In the genomic region with DNA sequence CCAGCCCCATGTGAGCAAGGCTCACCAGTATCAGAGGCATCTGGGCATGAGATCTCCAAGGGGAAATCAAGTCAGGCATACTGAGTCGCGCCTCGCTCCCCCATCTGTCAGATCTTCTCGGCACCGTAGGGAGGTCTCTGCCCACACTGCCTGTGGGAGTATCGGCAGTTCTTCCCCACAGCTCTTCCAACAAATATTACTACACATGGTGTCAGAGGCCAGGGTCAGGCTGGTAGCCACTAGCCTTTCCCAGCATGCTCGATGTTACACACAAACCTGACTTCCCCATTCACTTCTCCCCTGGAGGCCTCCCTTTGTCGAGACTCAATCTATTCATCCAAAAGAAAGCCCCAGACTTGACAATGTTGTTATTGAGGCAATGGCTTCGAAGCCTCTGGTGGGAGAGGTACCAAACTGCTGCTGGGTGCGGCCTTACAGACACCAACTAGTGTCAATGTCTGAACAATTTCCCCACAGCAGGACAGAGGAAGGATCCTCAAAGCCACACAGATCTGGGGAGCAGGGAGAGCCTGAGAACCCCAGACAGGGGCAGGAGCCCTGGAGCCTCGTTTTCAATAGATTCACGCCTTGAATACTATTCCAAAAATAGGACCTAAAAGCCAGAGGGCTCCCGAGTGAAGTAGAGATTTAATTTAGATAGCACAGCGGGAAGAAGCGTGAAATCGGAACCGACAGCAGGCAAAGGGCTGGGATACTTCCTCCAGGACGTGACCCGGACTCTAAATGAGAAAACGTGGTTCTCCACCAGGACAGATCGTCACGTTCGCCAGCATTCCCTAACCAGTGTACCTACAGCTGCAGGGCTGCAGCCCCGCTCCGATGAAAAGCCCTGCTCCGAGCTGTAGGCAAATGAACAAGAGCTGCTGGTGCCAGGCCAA, we compare ENCODE assay signal across 16 mouse cellular contexts. TPM values are rescaled to one million over a fixed set of nuclear protein-coding genes. Genes with fewer than 3 reads are reported as not detected.
DNase-seq lines count a peak whose midpoint lies in the region; ATAC-seq and TF ChIP-seq lines count a peak whose summit lies in the region.
"Had no signal": no experiment of that assay in that cellular context is flagged by ENCODE, and none has a peak within 500 bp of the region (broad histone marks: within the 10 kb centered on the region; RNA-seq: fewer than 3 reads in every experiment).

No protein-coding gene starts in this region.

- H3K27ac ChIP-seq in intestine, embryonic 14.5 days (ENCODE audit: low read depth) = no peak overlapping the region
- no peak overlapping the region for H3K27ac ChIP-seq in intestine, postnatal 0 days (ENCODE audit: low read depth, low read length)
- 0 out of 2 replicates have a peak overlapping the region, but pooled peaks have one; percentile 13 for H3K27ac ChIP-seq in hindbrain, embryonic 15.5 days (replicated peaks)
- H3K27ac ChIP-seq in neural tube, embryonic 12.5 days = no peak overlapping the region
- H3K27ac ChIP-seq: forebrain, embryonic 12.5 days; layer of hippocampus, adult 2 months had no signal

- H3K9ac ChIP-seq in intestine, embryonic 14.5 days (ENCODE audit: low read length) = no peak overlapping the region
- no peak overlapping the region for H3K9ac ChIP-seq in intestine, postnatal 0 days (ENCODE audit: low read depth, low read length)
- H3K9ac ChIP-seq in hindbrain, embryonic 15.5 days = no peak overlapping the region
- no peak overlapping the region for H3K9ac ChIP-seq in neural tube, embryonic 12.5 days
- H3K9ac ChIP-seq: forebrain, embryonic 12.5 days; liver, postnatal 0 days had no signal

- TF ChIP-seq CTCF in intestine, postnatal 0 days (IDR thresholded peaks at IDR 0.05; ENCODE audit: low read depth) = no peak

- no peak overlapping the region for H3K4me3 ChIP-seq in intestine, embryonic 14.5 days (ENCODE audit: low read depth, low read length)
- H3K4me3 ChIP-seq in intestine, postnatal 0 days (ENCODE audit: low read depth, low read length) = no peak overlapping the region
- no peak overlapping the region for H3K4me3 ChIP-seq in hindbrain, embryonic 15.5 days
- no peak overlapping the region for H3K4me3 ChIP-seq in neural tube, embryonic 12.5 days
- H3K4me3 ChIP-seq: forebrain, embryonic 12.5 days; layer of hippocampus, adult 2 months had no signal

- WGBS in intestine, embryonic 14.5 days = 78% methylated on average over 26 of the region's 26 CpGs
- WGBS in intestine, postnatal 0 days = 85% methylated on average over 26 of the region's 26 CpGs
- WGBS in hindbrain, embryonic 15.5 days = 36% methylated on average over 26 of the region's 26 CpGs
- 58% methylated on average over 26 of the region's 26 CpGs for WGBS in neural tube, embryonic 12.5 days

- H3K4me2 ChIP-seq in intestine, embryonic 14.5 days (ENCODE audit: low read length) = no peak overlapping the region
- H3K4me2 ChIP-seq in intestine, postnatal 0 days (replicated peaks; ENCODE audit: low read depth) = no peak overlapping the region
- H3K4me2 ChIP-seq in hindbrain, embryonic 15.5 days = peak overlapping the region; percentile 33
- peak overlapping the region; percentile 20; the same call in 1 of the 2 replicates for H3K4me2 ChIP-seq in neural tube, embryonic 12.5 days (replicated peaks)
- H3K4me2 ChIP-seq: forebrain, embryonic 12.5 days had no signal

- ATAC-seq in intestine, embryonic 14.5 days (replicated peaks; ENCODE audit: low FRiP score, low TSS enrichment, low read depth) = no peak
- ATAC-seq in intestine, postnatal 0 days = no peak
- ATAC-seq in hindbrain, embryonic 15.5 days (ENCODE audit: low FRiP score, low read depth) = peak; percentile 56; the same call in 1 of the 2 replicates
- ATAC-seq in neural tube, embryonic 12.5 days (ENCODE audit: low FRiP score, low read depth) = 0 out of 2 replicates have a peak, but pooled peaks have one; percentile 25
- ATAC-seq in erythroblast, adult 5-6 weeks (replicated peaks; ENCODE audit: low FRiP score, poor library complexity, severe bottlenecking) = no peak
- ATAC-seq: activated CD4-positive, CD25-positive, alpha-beta regulatory T cell, adult 4 months; intestine, embryonic 16.5 days; liver, postnatal 0 days had no signal

- H3K9me3 ChIP-seq in intestine, embryonic 14.5 days (ENCODE audit: control insufficient read depth, low read length) = no peaks in the 10 kb centered on the region
- H3K9me3 ChIP-seq in intestine, postnatal 0 days (ENCODE audit: control insufficient read depth) = no peaks in the 10 kb centered on the region
- H3K9me3 ChIP-seq in hindbrain, embryonic 15.5 days = no peaks in the 10 kb centered on the region
- H3K9me3 ChIP-seq in neural tube, embryonic 12.5 days = no peaks in the 10 kb centered on the region
- H3K9me3 ChIP-seq: forebrain, embryonic 12.5 days had no signal

- DNase-seq in cerebellum, postnatal 10 days = peak; percentile 44 to 53
- DNase-seq in cerebellum, adult 8-10 months = no peak
- peak; percentile 32 for DNase-seq in intestine, embryonic 14.5 days (ENCODE audit: low spot score)
- DNase-seq in left cerebral cortex, adult 9 months (ENCODE audit: low spot score in 2 of 2) = no peak
- DNase-seq: gastrocnemius, postnatal 25 days; left cerebral cortex, postnatal 4 days; liver, postnatal 0 days; thymus, postnatal 14 days had no signal

- H3K4me1 ChIP-seq in intestine, embryonic 14.5 days (replicated peaks; ENCODE audit: control insufficient read depth, insufficient read depth, low read length) = no peaks in the 10 kb centered on the region
- H3K4me1 ChIP-seq in intestine, postnatal 0 days (replicated peaks; ENCODE audit: control insufficient read depth, insufficient read depth, low read length) = no peaks in the 10 kb centered on the region
- H3K4me1 ChIP-seq in hindbrain, embryonic 15.5 days (replicated peaks) = peaks cover 18% of the 10 kb centered on the region
- peaks cover 6% of the 10 kb centered on the region; the same call in 1 of the 2 replicates for H3K4me1 ChIP-seq in neural tube, embryonic 12.5 days

- no peaks in the 10 kb centered on the region for H3K27me3 ChIP-seq in intestine, embryonic 14.5 days (replicated peaks; ENCODE audit: control insufficient read depth, insufficient read depth, low read length)
- H3K27me3 ChIP-seq in intestine, postnatal 0 days (replicated peaks; ENCODE audit: control insufficient read depth, insufficient read depth, low read length) = no peaks in the 10 kb centered on the region
- no peaks in the 10 kb centered on the region for H3K27me3 ChIP-seq in hindbrain, embryonic 15.5 days
- no peaks in the 10 kb centered on the region for H3K27me3 ChIP-seq in neural tube, embryonic 12.5 days (replicated peaks)
- H3K27me3 ChIP-seq: forebrain, embryonic 12.5 days had no signal

- no peaks in the 10 kb centered on the region for H3K36me3 ChIP-seq in intestine, embryonic 14.5 days (ENCODE audit: control insufficient read depth, insufficient read depth, low read length)
- H3K36me3 ChIP-seq in intestine, postnatal 0 days (ENCODE audit: control insufficient read depth, insufficient read depth) = no peaks in the 10 kb centered on the region
- H3K36me3 ChIP-seq in hindbrain, embryonic 15.5 days = no peaks in the 10 kb centered on the region
- no peaks in the 10 kb centered on the region for H3K36me3 ChIP-seq in neural tube, embryonic 12.5 days
- H3K36me3 ChIP-seq: forebrain, embryonic 12.5 days had no signal

RNA-seq across cellular contexts. Expression of a gene that starts 47.5 kb away (rescaled TPM):
- polyA plus RNA-seq in intestine, embryonic 14.5 days (2014; fragmentation: Nextera tagmentation; extraction: Ambion mirVana) = 34.1 and 36.4 TPM in 2 replicates
- 11.8 and 12.0 TPM in 2 replicates for polyA plus RNA-seq in intestine, postnatal 0 days (2015; fragmentation: Nextera tagmentation; extraction: Ambion mirVana)
- polyA plus RNA-seq in hindbrain, embryonic 15.5 days (2015; fragmentation: Nextera tagmentation; extraction: Ambion mirVana) = 31.7 and 34.7 TPM in 2 replicates
- polyA plus RNA-seq in neural tube, embryonic 12.5 days (2016; fragmentation: Nextera tagmentation; extraction: Ambion mirVana) = 35.7 and 40.3 TPM in 2 replicates
- total RNA-seq in erythroblast, adult 5-6 weeks (2015; ENCODE audit: low replicate concordance) = 0.84 and 2.9 TPM in 2 replicates
- total RNA-seq in erythroblast, adult 5-6 weeks (2017; ENCODE audit: low replicate concordance) = 3.8 and 5.4 TPM in 2 replicates

Comparison
In these comparisons a context has a peak if more than half of its experiments do, and no peak if none do; other contexts are left out.
1. DNase-seq: peak in cerebellum, postnatal 10 days (2 of 2) and intestine, embryonic 14.5 days (single experiment); none in cerebellum, adult 8-10 months (single experiment) and left cerebral cortex, adult 9 months (0 of 2).
2. ATAC-seq: peak in hindbrain, embryonic 15.5 days (single experiment) and neural tube, embryonic 12.5 days (single experiment); none in intestine, embryonic 14.5 days (single experiment), intestine, postnatal 0 days (single experiment) and erythroblast, adult 5-6 weeks (single experiment).
3. H3K4me2 ChIP-seq: peak in hindbrain, embryonic 15.5 days (single experiment) and neural tube, embryonic 12.5 days (single experiment); none in intestine, embryonic 14.5 days (single experiment) and intestine, postnatal 0 days (single experiment).